Mouse (Mus musculus) myocyte (in vitro differentiated cells): ENCODE data around the gene Grin2c.

Experiments used
- CEBPB ChIP-seq: IDR thresholded peaks from 2 replicates; pipeline ENCODE4 v1.6.1; 2011; ENCODE audit warnings: mild to moderate bottlenecking, moderate library complexity; ENCODE audit not compliant: poor library complexity, insufficient read depth, severe bottlenecking
- E2F4 ChIP-seq: IDR thresholded peaks from one replicate; pipeline ENCODE4 v1.6.1; 2011; ENCODE audit warnings: mild to moderate bottlenecking, control low read depth, moderate library complexity; ENCODE audit not compliant: insufficient read depth
- MAX ChIP-seq: IDR thresholded peaks from one replicate; pipeline ENCODE4 v1.6.1; 2011; ENCODE audit warnings: low read depth, mild to moderate bottlenecking, control low read depth
- MYOD1 ChIP-seq, 3 experiments: IDR thresholded peaks; one replicate each; pipeline ENCODE4 v1.6.1; 2011; ENCODE audit warnings: control low read depth in 2 of 3, low read depth in 2 of 3, mild to moderate bottlenecking in 2 of 3, moderate library complexity in 1 of 3; ENCODE audit not compliant: insufficient read length in 2 of 3, control insufficient read depth in 1 of 3
- MYOG ChIP-seq, 3 experiments: IDR thresholded peaks; one replicate each; pipeline ENCODE4 v1.6.1; 2011; ENCODE audit warnings: control low read depth in 2 of 3, low read depth in 2 of 3, mild to moderate bottlenecking in 2 of 3; ENCODE audit not compliant: insufficient read length in 2 of 3, control insufficient read depth in 1 of 3, insufficient read depth in 1 of 3
- POLR2A ChIP-seq: IDR thresholded peaks from one replicate; pipeline ENCODE4 v1.6.1; 2011; ENCODE audit warnings: low read depth, mild to moderate bottlenecking, control low read depth, moderate library complexity; ENCODE audit not compliant: insufficient read length
- POLR2AphosphoS2 ChIP-seq: IDR thresholded peaks from one replicate; pipeline ENCODE4 v1.6.1; 2011; ENCODE audit warnings: low read depth, control low read depth; ENCODE audit not compliant: insufficient read length
- SRF ChIP-seq: IDR thresholded peaks from one replicate; pipeline ENCODE4 v1.6.1; 2011; ENCODE audit warnings: low read depth; ENCODE audit not compliant: control insufficient read depth, insufficient read length
- TCF12 ChIP-seq: IDR thresholded peaks from one replicate; pipeline ENCODE4 v1.6.1; 2011; ENCODE audit warnings: mild to moderate bottlenecking, control low read depth; ENCODE audit not compliant: poor library complexity, insufficient read depth, severe bottlenecking

GRCm38 (mm10) chr11:115222570-115222969, 44.5 kb downstream of the Grin2c start:
- TF ChIP-seq POLR2A (no peak), CEBPB (no peak), MAX (no peak), TCF12 (no peak), MYOD1 (IDR thresholded peaks at IDR 0.05; ENCODE audit: control insufficient read depth in 1 of 3, insufficient read length in 2 of 3, low read depth in 2 of 3) (no peak), MYOG (IDR thresholded peaks at IDR 0.05; ENCODE audit: control insufficient read depth in 1 of 3, insufficient read depth in 1 of 3, insufficient read length in 2 of 3, low read depth in 2 of 3) (no peak), SRF (no peak), POLR2AphosphoS2 (no peak), E2F4 (no peak)
